Mouse (Mus musculus): ENCODE measurements around the gene Zmynd8. TPM values are rescaled to one million over a fixed set of nuclear protein-coding genes. Genes with fewer than 3 reads are reported as not detected.

Gene Zmynd8
- 100 to 1,000 TPM; 118 to 120 TPM for total RNA-seq (2021)

DNA sequence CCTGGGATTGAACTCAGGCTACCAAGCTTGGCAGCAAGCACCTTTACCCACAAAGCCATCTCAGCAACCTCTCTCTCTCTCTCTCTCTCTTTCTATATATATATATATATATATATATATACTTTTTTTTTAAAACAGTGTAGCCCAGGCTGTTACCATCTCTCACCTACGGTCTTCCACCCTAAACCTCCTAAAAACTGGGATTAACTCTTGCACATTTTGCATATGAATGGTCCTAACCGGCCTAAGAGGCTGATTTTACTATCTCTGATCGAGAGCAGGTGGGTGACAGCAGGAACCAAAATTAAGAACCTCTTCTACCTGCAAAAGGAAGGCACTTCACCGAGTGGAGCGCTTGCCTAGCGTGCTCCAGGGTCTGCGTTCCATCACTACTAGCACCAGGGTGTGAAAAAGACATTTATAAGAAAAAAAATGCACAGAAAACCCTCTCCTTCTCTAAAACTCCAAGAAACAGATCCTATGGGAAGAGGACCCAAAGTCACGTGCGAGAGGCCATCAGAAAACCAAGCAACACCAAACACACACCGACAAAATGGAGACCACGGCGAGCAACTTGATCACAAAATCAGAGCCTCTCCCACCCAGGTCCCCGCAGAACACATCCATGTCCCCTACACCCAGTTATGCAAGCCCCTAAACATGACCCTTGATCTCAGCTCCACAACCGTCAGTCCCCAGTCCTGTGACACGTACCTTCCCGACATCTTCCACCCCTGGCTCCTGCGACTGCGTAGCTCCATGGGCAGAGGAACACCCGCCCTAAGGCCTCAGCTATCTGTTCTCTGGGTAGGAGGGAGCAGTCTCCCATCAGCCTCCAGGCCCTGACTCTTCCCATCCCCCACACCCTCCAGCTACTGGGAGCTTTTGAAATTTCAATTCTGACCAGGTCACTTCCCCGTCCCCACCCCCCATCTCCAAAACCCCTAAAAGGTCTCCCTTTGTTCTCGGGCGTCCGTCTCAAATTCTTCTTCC lies at the start of gene Zmynd8:
TSS of gene Zmynd8 (minus strand) at position 815 of the 993 bp plus-strand sequence.
- intact Hi-C loops (cut with DNase I), result no loop called here
- no peak for DNase-seq

DNA sequence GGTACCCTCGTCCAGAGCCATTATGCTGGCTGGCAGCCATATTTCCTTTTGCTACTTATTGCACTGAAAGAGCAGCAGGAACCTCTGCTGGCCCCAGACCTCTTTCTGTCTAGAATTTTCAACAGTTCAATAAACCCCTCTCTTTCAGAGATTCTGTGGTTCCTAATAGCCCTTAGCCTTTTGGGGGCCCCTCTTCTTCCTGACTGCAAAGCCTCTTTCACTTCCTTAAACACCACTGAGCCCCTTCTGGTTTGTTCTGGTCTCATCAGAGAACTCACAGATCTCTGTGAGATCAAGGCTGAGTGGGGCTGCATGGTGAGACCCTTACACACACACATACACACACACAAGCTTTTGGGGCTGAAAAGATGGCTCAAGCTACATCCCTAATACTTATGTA lies 49.2 kb upstream of the Zmynd8 start:
- intact Hi-C loops (cut with DNase I), result no loop called here

DNA sequence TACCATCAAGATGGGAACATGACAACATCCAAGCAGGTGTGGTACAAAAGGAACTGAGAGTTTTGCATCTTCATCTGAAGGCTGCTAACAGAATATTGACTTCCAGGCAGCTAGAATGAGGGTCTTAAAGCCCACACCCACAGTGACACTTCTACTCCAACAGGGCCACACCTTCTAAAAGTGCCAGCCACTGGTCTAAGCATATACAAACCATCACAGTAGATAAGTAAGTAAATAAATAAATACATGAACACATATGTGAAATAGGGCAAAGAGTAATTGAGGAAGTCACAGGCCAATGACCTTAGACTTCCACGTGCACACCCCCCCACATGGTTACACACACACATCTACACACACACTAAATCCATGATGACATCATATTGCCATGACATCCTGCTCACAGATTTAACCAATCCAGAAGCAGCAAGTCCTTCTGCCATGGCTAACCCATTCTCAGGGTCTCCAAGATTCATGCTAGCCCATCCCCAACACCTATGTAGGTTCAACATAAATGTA lies 47.3 kb upstream of the Zmynd8 start:
- no peak for DNase-seq
- intact Hi-C loops (cut with DNase I), result no loop called here

More for the DNA sequence above, 49.2 kb upstream of the Zmynd8 start:
- no peak for DNase-seq

- no peak for DNase-seq
- intact Hi-C loops (cut with DNase I), result no loop called here
Observed at GRCm38 (mm10) chr2:165944576-165945351, 45.9 kb upstream of the Zmynd8 start.

DNA sequence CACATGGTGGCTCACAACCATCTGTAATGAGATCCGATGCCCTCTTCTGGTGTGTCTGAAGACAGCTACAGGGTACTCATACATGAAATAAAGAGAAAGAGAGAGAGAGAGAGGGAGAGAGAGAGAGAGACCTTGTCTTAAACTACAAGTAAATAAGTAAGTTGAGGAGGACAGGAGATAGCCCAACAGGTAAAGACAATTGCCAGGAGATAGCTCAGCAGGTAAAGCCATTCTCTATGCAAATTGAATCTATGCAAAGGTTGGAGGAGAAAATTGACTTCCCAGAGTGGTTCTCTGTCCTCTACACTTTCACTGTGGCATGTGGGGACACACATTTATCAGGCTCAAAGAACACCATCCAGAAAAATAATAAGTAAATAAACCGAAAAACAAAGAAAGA lies 44.3 kb upstream of the Zmynd8 start:
- no peak for DNase-seq

GRCm38 (mm10) chr2:165936106-165936505 lies 37.3 kb upstream of the Zmynd8 start:
- intact Hi-C loops (cut with DNase I), result no loop called here

More for the DNA sequence above, 44.3 kb upstream of the Zmynd8 start:
- intact Hi-C loops (cut with DNase I), result no loop called here

DNA sequence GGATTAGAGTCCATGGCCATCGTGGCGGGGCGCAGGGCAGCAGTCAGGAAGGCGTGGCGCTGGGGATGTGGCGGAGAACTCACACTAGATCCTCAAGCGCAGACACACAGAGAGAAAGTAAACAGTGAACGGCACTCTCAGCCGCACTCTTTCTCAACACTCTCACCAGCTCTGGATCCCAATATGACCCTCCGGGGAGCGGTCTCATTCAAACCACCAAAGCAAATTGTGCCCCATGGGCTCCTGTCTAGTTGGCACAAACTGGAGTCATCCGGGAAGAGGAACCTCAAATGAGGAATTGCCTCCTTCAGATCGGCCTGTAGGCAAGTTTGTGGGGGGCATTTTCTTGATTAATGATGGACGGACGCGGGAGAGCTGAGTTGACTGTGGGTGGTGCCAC lies 28.9 kb upstream of the Zmynd8 start:
- intact Hi-C loops (cut with DNase I), result no loop called here
- no peak for DNase-seq

More at GRCm38 (mm10) chr2:165936106-165936505, 37.3 kb upstream of the Zmynd8 start:
- no peak for DNase-seq

DNA sequence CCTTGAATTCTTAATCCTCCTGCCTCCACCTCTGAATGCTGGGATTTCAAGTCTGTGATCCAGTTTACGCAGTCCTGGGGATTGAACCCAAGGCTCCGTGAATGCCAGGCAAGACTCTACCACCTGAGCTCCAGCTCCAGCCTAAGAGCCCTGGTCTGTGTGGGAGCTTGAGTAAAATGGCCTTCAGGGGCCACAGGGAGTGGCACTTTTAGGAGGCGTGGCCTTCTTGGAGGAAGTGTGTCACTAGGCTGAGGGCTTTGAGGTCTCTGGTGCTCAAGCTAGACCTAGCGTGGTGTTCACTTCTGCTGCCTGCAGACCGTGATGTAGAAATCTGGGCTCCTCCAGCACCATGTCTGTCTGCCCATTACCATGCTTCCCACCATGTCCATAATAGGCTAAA lies 27.4 kb upstream of the Zmynd8 start:
- no peak for DNase-seq
- intact Hi-C loops (cut with DNase I), result no loop called here

- no peak for DNase-seq
- intact Hi-C loops (cut with DNase I), result no loop called here
Observed at GRCm38 (mm10) chr2:165925144-165925543, 26.3 kb upstream of the Zmynd8 start.

DNA sequence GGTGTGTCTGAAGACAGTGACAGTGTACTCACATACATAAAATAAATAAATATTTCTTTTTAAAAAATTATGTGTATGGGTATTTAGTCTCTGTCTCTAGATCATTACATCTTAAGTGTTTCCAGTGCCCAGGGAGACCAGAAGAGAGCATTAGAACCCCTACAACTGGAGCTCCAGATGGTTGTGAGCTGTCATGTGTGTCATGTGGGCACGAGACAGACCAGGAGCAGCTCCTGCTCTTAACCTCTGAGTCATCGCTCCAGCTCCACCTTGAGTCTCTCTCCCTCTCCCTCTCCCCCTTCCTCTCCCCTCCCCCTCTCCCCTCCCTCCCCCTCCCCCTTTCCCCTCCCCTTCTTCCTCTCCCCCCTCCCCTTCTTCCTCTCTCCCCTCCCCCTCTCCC lies 25.9 kb upstream of the Zmynd8 start:
- intact Hi-C loops (cut with DNase I), result loop anchor here (5.0 kb wide), 2 partner anchors 63 to 118 kb away; no protein-coding TSS in a partner anchor
- DNase-seq, result no peak

- intact Hi-C loops (cut with DNase I), result loop anchor here (5.0 kb wide), 2 partner anchors 64 to 119 kb away; no protein-coding TSS in a partner anchor
- DNase-seq, result no peak
Observed at GRCm38 (mm10) chr2:165923715-165924114, 24.9 kb upstream of the Zmynd8 start.

DNA sequence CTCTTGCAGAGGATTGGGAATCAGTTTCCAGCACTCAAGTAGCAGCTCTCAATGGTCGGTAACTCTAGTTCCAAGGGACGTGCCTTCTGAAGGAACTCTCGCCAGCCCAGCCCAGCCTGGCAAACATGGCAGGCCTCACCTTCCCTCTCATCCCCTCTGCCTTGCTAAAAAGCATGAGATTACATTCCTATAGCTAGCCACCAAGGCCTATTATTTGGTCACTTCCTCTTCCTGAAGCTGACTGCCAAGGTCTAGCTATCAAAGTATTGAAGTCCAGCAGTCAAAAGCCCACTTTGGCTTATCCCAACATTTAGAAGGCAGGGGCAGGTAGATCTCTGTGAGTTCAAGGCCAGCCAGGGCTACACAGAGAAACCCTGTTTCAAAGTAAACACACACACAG lies 24.2 kb upstream of the Zmynd8 start:
- DNase-seq, result no peak
- intact Hi-C loops (cut with DNase I), result loop anchor here (5.0 kb wide), 2 partner anchors 64 to 119 kb away; no protein-coding TSS in a partner anchor

- no peak for DNase-seq
- intact Hi-C loops (cut with DNase I), result loop anchor here (5.0 kb wide), 2 partner anchors 65 to 120 kb away; no protein-coding TSS in a partner anchor
Observed at GRCm38 (mm10) chr2:165922047-165922728, 23.4 kb upstream of the Zmynd8 start.

- intact Hi-C loops (cut with DNase I), result loop anchor here (5.0 to 10.0 kb wide), 2 partner anchors 132 to 389 kb away; no protein-coding TSS in a partner anchor
- peak; percentile 94 for DNase-seq
Observed at GRCm38 (mm10) chr2:165914298-165914697, 15.5 kb upstream of the Zmynd8 start.

- intact Hi-C loops (cut with DNase I), result loop anchor here (2.0 to 10.0 kb wide), 3 partner anchors 92 to 388 kb away; no protein-coding TSS in a partner anchor
- no peak for DNase-seq
Observed at GRCm38 (mm10) chr2:165913073-165913472, 14.3 kb upstream of the Zmynd8 start.

DNA sequence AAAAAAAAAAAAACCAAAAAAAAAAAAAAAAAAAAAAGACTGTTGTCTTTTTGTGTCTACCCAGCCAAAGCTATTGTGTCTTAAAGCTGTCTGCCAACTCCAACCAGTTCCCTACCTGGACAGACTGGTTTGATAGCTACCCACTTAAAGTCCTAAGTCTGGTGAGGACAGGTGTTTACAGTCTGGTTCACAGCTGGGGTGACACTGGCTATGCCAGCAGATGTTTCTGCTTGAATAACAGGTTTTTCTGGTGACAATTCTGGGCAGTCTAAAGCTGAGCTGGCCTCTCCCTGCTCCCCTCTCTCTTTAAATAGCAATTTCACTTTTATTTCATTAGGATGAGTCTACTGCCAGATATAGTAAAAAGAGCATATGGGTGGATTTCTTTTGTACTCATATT lies 10.9 kb upstream of the Zmynd8 start:
- no peak for DNase-seq
- intact Hi-C loops (cut with DNase I), result loop anchor here (5.0 to 10.0 kb wide), 2 partner anchors 127 to 385 kb away; no protein-coding TSS in a partner anchor

- DNase-seq, result no peak
- intact Hi-C loops (cut with DNase I), result no loop called here
Observed at GRCm38 (mm10) chr2:165907199-165907598, 8.4 kb upstream of the Zmynd8 start.

GRCm38 (mm10) chr2:165906332-165906945 lies 7.6 kb upstream of the Zmynd8 start:
- intact Hi-C loops (cut with DNase I), result no loop called here
- DNase-seq, result no peak

DNA sequence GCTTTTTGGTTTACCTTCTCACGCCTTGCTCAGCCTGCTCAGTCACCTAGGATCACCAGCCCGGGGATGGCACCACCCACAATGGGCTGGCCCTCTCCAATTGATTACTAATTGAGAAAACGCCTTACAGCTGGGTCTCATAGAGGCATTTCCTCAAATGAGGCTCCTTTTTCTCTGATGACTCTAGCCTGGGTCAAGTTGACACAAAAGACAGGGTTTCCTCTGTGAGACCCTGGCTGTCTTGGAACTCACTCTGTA lies 2.2 kb upstream of the Zmynd8 start:
- DNase-seq, result no peak
- intact Hi-C loops (cut with DNase I), result no loop called here
